Mouse (Mus musculus) G1E (cell line): Measurements from ENCODE around the gene Agmat. TPM values are rescaled to one million over a fixed set of nuclear protein-coding genes. Genes with fewer than 3 reads are reported as not detected.

Experiments
- ATAC-seq: 2 replicates; pipeline ENCODE4 v1.8.0; 2016; ENCODE audit warnings: mild to moderate bottlenecking; ENCODE audit not compliant: insufficient number of reproducible peaks, poor library complexity, low FRiP score, severe bottlenecking; ENCODE audit errors: extremely low read depth
- DNase-seq: peaks from one replicate; pipeline ENCODE4 v3.0.0; 2012; ENCODE audit warnings: low spot score
- H3K27me3 ChIP-seq: 2 replicates; pipeline ENCODE4 v1.6.1; 2012; ENCODE audit warnings: mild to moderate bottlenecking, low read length, inconsistent platforms; ENCODE audit not compliant: insufficient read depth
- H3K36me3 ChIP-seq: replicated peaks from 2 replicates; pipeline ENCODE3; 2012; ENCODE audit warnings: mild to moderate bottlenecking, inconsistent platforms
- H3K4me1 ChIP-seq: 2 replicates; pipeline ENCODE4 v1.6.1; 2012; ENCODE audit warnings: low read depth, low read length, inconsistent platforms, mixed read lengths; ENCODE audit not compliant: insufficient read depth
- H3K4me3 ChIP-seq: 2 replicates; pipeline ENCODE4 v1.5.1; 2012; ENCODE audit warnings: low read depth, mild to moderate bottlenecking, inconsistent platforms, low read length, moderate library complexity, mixed read lengths
- H3K9me3 ChIP-seq: replicated peaks from 2 replicates; pipeline ENCODE4 v1.6.1; 2012; ENCODE audit warnings: inconsistent platforms
- CTCF ChIP-seq: IDR thresholded peaks from 2 replicates; pipeline ENCODE4 v1.5.1; 2012; ENCODE audit warnings: low read depth, low read length, inconsistent platforms, mixed read lengths
- GATA1 ChIP-seq: IDR thresholded peaks from 2 replicates; pipeline ENCODE4 v1.6.1; 2012; ENCODE audit warnings: borderline replicate concordance, low read length, inconsistent platforms, mixed read lengths
- GATA2 ChIP-seq: IDR thresholded peaks from 2 replicates; pipeline ENCODE4 v1.6.1; 2012; ENCODE audit warnings: low read depth, low read length, inconsistent platforms, borderline replicate concordance
- POLR2AphosphoS5 ChIP-seq: IDR thresholded peaks from 2 replicates; pipeline ENCODE4 v1.6.1; 2012; ENCODE audit warnings: low read depth, low read length, inconsistent platforms; ENCODE audit not compliant: insufficient replicate concordance
- TAL1 ChIP-seq: conservative IDR thresholded peaks from 2 replicates; pipeline ENCODE4 v1.6.1; 2012; ENCODE audit warnings: low read depth, low read length, inconsistent platforms, mixed read lengths
- polyA plus RNA-seq: library from polyadenylated mRNA; stranded (reverse); fragments of >175 nt; gene quantifications from 2 replicates; pipeline ENCODE4 v1.2.3, GENCODE M21; 2012
- total RNA-seq, 2 experiments: library from RNA; stranded (forward) in 1 of 2; stranded (reverse) in 1 of 2; fragments of 200-1000 nt in 1 of 2; fragments of >200 nt in 1 of 2; fragmentation: Nextera tagmentation in 1 of 2; gene quantifications; 2 replicates each; pipeline ENCODE4 v1.2.3; 2014 to 2017

Agmat gene
- total and polyA plus RNA-seq, 3 experiments, result 0.05 TPM; not detected in 2

DNA sequence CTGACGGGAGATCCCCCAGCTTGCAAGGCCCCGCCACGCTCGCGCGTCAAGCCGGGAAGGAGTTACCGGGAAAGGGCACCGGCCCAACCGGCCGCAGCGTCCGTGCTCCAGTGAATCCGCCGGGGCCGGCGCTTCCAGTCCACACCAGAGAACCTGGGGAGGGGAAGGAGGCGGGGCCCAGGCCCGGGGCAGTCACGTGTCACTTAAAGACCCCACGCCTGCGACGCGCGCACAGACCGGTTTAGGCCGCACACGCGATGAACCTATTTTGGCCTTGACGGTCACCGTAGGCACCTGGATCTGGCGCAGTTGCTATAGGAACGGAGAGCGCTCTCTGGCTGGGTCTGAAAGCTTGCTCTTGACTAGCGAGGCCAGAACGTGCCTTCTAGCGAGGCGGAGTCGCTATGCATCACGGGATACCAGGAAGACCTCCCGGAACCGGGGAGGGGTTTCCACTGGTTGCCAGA lies 44.1 kb downstream of the Agmat start, which contains the start of gene Dnajc16:
Dnajc16 (minus strand) TSS at position 408 of the 467 bp plus-strand sequence.
- Histone ChIP-seq H3K27me3 (no peaks in the 10 kb centered on the region), H3K9me3 (no peaks in the 10 kb centered on the region), H3K4me1 (peaks cover 47% of the 10 kb centered on the region), H3K36me3 (peaks cover 41% of the 10 kb centered on the region), H3K4me3 (peak within 1 kb of the TSS; percentile 88)
- DNase-seq (peak; percentile 78), ATAC-seq (peak; percentile 78)
- no peak for TF ChIP-seq GATA1
- TF ChIP-seq CTCF, result no peak
- TF ChIP-seq TAL1, result no peak
- no peak for TF ChIP-seq GATA2
- no peak for TF ChIP-seq POLR2AphosphoS5

DNA sequence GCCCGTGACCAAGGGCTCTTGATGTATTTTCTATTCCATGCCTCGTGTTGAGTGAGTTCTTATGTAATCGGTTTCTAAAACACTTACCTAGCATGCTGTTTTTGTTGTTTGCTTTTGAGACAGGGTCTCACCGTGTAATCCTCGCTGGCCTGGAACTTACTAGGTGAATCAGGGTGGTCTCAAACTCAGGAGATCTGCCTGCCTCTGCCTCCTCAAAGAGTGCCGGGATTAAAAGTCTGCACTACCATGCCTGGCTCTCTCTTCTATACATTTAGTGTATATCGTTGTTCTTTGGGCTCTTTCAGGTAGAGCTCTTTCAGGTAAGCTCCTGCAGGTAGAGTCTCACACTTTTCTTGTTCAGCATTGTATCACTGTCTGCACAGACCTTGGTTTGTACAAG lies 45.0 kb downstream of the Agmat start:
- no peak overlapping the region; the same call in 1 of the 2 replicates for H3K4me3 ChIP-seq
- H3K36me3 ChIP-seq, result peaks cover 40% of the 10 kb centered on the region
- TF ChIP-seq TAL1, result no peak
- TF ChIP-seq POLR2AphosphoS5, result no peak
- no peak for TF ChIP-seq CTCF
- peaks cover 54% of the 10 kb centered on the region for H3K4me1 ChIP-seq
- ATAC-seq, result no peak
- H3K27me3 ChIP-seq, result no peaks in the 10 kb centered on the region
- DNase-seq, result no peak
- H3K9me3 ChIP-seq, result no peaks in the 10 kb centered on the region

DNA sequence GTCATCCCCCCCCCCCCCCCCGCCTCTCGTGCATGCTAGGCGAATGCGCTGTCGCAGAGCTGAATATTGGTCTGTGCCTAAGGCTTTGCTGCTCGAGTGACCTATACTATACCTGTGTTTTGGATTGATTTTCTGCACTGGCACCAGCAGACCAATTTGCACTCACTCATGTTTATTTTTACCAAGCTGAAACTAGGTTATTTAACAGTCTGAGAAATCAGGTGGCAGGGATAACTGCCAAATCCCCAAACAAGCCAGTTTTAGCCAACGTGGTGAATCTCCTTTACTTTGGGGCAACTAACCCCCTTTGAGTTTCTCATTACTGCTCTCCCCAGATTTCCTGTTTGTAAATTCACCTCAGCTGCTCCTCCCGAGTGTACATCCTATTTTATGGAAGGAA lies 45.5 kb downstream of the Agmat start:
- peaks cover 56% of the 10 kb centered on the region for H3K4me1 ChIP-seq
- H3K4me3 ChIP-seq, result no peak overlapping the region
- TF ChIP-seq TAL1 (no peak), POLR2AphosphoS5 (no peak), GATA1 (no peak), GATA2 (no peak), CTCF (no peak)
- H3K27me3 ChIP-seq, result no peaks in the 10 kb centered on the region
- H3K9me3 ChIP-seq, result no peaks in the 10 kb centered on the region
- ATAC-seq (no peak), DNase-seq (no peak)
- peaks cover 40% of the 10 kb centered on the region for H3K36me3 ChIP-seq

DNA sequence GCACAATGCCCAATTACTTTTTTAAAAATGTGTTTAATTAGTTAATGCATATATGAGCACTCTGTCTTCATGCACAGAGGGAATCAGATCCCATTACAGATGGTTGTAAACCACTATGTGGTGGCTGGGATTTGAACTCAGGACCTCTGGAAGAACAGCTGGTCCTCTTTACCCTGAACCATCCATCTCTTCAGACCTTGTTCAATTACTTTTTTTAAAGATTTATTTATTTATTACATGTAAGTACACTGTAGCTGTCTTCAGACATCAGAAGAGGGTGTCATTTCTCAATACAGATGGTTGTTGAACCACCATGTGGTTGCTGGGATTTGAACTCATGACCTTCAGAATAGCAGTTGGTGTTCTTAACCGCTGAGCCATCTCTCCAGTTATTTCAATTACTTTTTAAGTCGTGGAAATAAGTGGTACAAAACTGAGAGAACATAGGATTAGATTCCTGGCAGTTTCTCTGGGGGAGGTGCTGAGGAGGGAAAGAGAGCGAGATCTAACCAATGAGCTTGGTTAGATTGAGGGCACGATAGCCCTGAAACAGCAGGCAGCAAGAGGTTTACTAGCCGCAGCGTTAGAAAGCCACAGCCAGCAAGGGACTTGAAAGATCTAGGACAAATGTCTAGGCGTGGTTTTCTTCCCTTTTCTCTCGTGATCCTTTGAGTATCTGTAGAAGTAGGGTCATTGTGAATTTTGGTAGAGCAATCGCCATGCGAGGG lies 46.2 kb downstream of the Agmat start:
- TF ChIP-seq GATA1 (no peak), TAL1 (no peak), GATA2 (no peak), POLR2AphosphoS5 (no peak), CTCF (no peak)
- Histone ChIP-seq H3K4me3 (peak overlapping the region; percentile 81), H3K27me3 (no peaks in the 10 kb centered on the region), H3K36me3 (peaks cover 40% of the 10 kb centered on the region), H3K9me3 (no peaks in the 10 kb centered on the region), H3K4me1 (peaks cover 58% of the 10 kb centered on the region)
- ATAC-seq, result 0 out of 2 replicates have a peak, but pooled peaks have one; percentile 10
- DNase-seq, result peak; percentile 29

DNA sequence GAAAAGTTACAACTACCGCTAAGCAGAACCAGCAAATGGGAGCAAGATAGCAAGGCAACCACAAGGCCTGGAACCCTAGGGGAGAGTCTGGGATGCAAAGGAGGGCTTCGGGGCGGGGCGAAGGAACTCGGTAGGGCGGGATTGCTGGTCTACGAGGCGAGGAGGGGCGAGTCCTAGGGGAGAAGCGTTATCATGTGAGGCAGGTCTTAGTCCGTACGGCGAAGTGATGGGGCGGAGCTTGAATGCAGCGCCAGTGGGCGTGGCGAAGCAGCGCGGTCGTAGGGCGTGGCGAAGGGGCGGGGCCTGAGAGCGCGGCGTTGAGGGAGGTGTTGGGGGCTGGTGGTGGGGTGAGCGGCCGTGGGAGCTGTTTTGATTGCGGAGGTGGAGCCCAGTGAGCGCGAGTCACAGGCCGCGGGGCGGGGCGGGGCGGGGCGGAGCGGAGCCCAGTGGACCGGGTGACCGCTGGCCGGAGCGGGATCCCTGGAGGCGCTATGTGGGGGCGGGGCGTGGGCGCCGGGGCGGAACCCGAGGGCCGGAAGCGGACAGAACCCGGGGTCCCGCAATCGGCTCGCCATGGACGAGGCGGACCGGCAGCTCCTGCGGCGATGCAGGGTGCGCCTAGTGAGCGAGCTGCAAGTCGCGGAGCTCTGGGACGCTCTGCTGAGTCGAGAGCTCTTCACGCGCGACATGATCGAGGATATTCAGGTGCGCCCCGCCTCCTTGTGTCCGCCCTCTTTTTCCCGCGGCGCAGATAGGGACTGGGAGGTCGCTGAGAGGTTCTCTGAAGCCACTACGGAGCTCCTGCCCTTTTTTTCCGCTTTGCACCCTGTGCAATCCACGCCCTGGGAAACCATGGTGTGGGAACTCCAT lies 47.0 kb downstream of the Agmat start, which contains the start of gene Casp9:
Casp9 (plus strand) TSS at position 331 of the 870 bp plus-strand sequence.
- Histone ChIP-seq H3K27me3 (no peaks in the 10 kb centered on the region), H3K4me1 (peaks cover 57% of the 10 kb centered on the region), H3K9me3 (no peaks in the 10 kb centered on the region), H3K4me3 (peak within 1 kb of the TSS; percentile 81), H3K36me3 (peaks cover 36% of the 10 kb centered on the region)
- DNase-seq (peak; percentile 88), ATAC-seq (peak; percentile 76)
- no peak for TF ChIP-seq CTCF
- no peak for TF ChIP-seq GATA1
- TF ChIP-seq TAL1, result no peak; the same call in 1 of the 2 replicates
- no peak for TF ChIP-seq GATA2
- TF ChIP-seq POLR2AphosphoS5, result no peak

DNA sequence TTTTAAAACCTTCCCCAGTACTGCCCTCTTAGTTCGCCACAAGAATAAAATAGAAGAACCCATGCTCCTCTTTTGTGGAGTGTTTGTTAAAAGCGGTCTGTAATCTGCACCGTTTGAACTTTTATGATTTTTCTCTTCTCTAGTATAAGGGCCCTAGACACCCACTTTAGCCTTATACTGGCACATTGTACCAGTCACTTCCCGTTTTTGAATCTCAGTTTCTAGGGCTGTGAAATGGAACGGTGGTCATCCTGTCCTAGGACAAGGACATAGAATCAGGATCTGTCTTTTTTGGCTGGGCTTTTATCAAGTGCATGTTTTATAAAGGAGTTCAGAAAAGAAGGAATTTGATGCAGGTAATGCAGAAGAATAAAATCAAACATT lies 47.7 kb downstream of the Agmat start:
- ATAC-seq (no peak), DNase-seq (no peak)
- no peak for TF ChIP-seq TAL1
- no peak for TF ChIP-seq POLR2AphosphoS5
- TF ChIP-seq GATA2, result no peak
- TF ChIP-seq CTCF, result no peak
- no peak for TF ChIP-seq GATA1
- Histone ChIP-seq H3K9me3 (no peaks in the 10 kb centered on the region), H3K27me3 (no peaks in the 10 kb centered on the region), H3K36me3 (peaks cover 32% of the 10 kb centered on the region), H3K4me3 (peak overlapping the region; percentile 81), H3K4me1 (peaks cover 53% of the 10 kb centered on the region)
